Mouse (Mus musculus) intestine, embryonic 14.5 days (tissue): ENCODE measurements around the gene Aga. TPM values are rescaled to one million over a fixed set of nuclear protein-coding genes. Genes with fewer than 3 reads are reported as not detected.

Experiments used
- polyA plus RNA-seq: library from polyadenylated mRNA; unstranded; fragments of >200 nt; fragmentation: Nextera tagmentation; extraction: Ambion mirVana; gene quantifications from 2 replicates; pipeline ENCODE4 v1.2.1, GENCODE M21; 2014

The Aga gene
- polyA plus RNA-seq, 1 experiment from 2014 or later, result 30.2 TPM

Other genes with a start within 250 kb of the Aga start
- 24.2 and 27.8 TPM in 2 replicates for gene Neil3, start 127.3 kb downstream of the Aga start, polyA plus RNA-seq